Mouse (Mus musculus) kidney, embryonic 14.5 days (tissue): Measurements from ENCODE around the gene Bean1. TPM values are rescaled to one million over a fixed set of nuclear protein-coding genes. Genes with fewer than 3 reads are reported as not detected.
A peak's percentile ranks its signal among the peaks of the same experiment; 100 is the strongest.

Experiments used
- ATAC-seq: fragments of 200-750 bp; cut with Nextera tagmentation; 2 replicates; pipeline ENCODE4 v1.8.0; 2017; ENCODE audit warnings: moderate number of reproducible peaks, mild to moderate bottlenecking, moderate TSS enrichment, moderate library complexity; ENCODE audit not compliant: low FRiP score, low TSS enrichment
- H3K27ac ChIP-seq: fragments of 300-500 bp; sonication (generic); 2 replicates; pipeline ENCODE4 v1.5.1; 2014; ENCODE audit warnings: low read depth, mild to moderate bottlenecking, low read length, moderate library complexity, mixed read lengths
- H3K27me3 ChIP-seq: fragments of 300-500 bp; sonication (generic); 2 replicates; pipeline ENCODE4 v1.6.1; 2014; ENCODE audit warnings: mild to moderate bottlenecking, low read length; ENCODE audit not compliant: control insufficient read depth, insufficient read depth
- H3K36me3 ChIP-seq: fragments of 300-500 bp; sonication (generic); 2 replicates; pipeline ENCODE4 v1.6.1; 2014; ENCODE audit warnings: low read length, mixed read lengths; ENCODE audit not compliant: control insufficient read depth, insufficient read depth
- H3K4me1 ChIP-seq: fragments of 300-500 bp; sonication (generic); 2 replicates; pipeline ENCODE4 v1.6.1; 2014; ENCODE audit warnings: low read length, mixed read lengths; ENCODE audit not compliant: control insufficient read depth, insufficient read depth
- H3K4me2 ChIP-seq: fragments of 300-500 bp; sonication (generic); replicated peaks from 2 replicates; pipeline ENCODE4 v1.6.1; 2014; ENCODE audit warnings: low read depth, mild to moderate bottlenecking, low read length
- H3K4me3 ChIP-seq: fragments of 300-500 bp; sonication (generic); 2 replicates; pipeline ENCODE4 v1.5.1; 2014; ENCODE audit warnings: mild to moderate bottlenecking, low read length
- H3K9ac ChIP-seq: fragments of 300-500 bp; sonication (generic); 2 replicates; pipeline ENCODE4 v1.6.1; 2014; ENCODE audit warnings: low read depth, mild to moderate bottlenecking, low read length, moderate library complexity
- H3K9me3 ChIP-seq: fragments of 300-500 bp; sonication (generic); 2 replicates; pipeline ENCODE4 v1.6.1; 2016; ENCODE audit warnings: low read length; ENCODE audit not compliant: control insufficient read depth
- WGBS: fragments of 180-500 bp; shearing (Covaris S2); extraction: QIAGEN DNeasy Blood & Tissue Kit; methylation state at CpG from one replicate; pipeline ENCODE4 v1.1.7; 2014; 5-methylcytosine and 5-hydroxymethylcytosine counted together
- polyA plus RNA-seq: library from polyadenylated mRNA; unstranded; fragments of >200 nt; fragmentation: Nextera tagmentation; extraction: Ambion mirVana; gene quantifications from 2 replicates; pipeline ENCODE4 v1.2.1, GENCODE M21; 2014

Gene Bean1
- polyA plus RNA-seq, 1 experiment from 2014 or later: 3.3 TPM

DNA sequence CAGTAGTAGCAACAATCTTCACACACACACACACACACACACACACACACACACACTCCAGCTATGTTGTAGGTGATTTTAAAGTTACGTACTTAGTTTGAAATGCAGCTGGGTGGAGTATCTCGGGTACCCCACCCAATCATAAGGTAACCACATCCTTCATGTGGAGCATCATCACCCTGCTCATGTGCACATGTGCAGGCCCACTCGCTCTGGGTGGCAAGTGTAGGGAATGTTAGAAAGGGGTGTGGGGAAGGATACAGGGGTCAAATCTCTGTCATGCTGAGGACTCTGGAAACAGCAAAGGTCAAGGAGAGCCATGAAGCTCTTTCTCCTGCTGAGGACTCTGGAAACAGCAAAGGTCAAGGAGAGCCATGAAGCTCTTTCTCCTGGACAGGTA lies 34.0 kb upstream of the Bean1 start:
- Histone ChIP-seq H3K9me3 (no peaks in the 10 kb centered on the region), H3K36me3 (no peaks in the 10 kb centered on the region), H3K4me1 (no peaks in the 10 kb centered on the region), H3K4me3 (no peak overlapping the region), H3K27ac (no peak overlapping the region), H3K27me3 (no peaks in the 10 kb centered on the region), H3K4me2 (no peak overlapping the region), H3K9ac (no peak overlapping the region)
- ATAC-seq: no peak
- WGBS: 90% methylated on average over 3 of the region's 3 CpGs

DNA sequence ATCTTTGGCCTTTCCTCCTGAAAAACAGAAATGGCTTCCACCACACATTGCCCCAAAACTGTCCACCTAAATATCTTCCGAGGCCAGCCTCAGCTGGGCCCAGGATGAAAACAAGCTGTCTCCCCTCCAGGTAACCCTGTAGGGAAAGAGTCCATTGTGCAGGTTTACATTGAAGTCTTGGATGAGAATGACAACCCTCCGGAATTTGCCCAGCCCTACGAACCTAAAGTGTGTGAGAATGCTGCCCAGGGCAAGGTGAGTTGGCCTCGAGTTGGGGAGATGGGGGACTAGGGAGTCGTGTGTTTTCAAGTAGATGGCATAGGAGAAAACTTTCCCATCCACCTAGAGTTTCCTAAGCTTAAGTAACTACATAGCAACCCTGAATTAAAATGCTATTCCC lies 32.6 kb upstream of the Bean1 start:
- no peak overlapping the region for H3K9ac ChIP-seq
- H3K4me1 ChIP-seq: no peaks in the 10 kb centered on the region
- no peaks in the 10 kb centered on the region for H3K27me3 ChIP-seq
- H3K4me2 ChIP-seq: no peak overlapping the region
- no peaks in the 10 kb centered on the region for H3K36me3 ChIP-seq
- H3K4me3 ChIP-seq: no peak overlapping the region
- H3K27ac ChIP-seq: no peak overlapping the region
- no peak for ATAC-seq
- WGBS: 85% methylated on average over 5 of the region's 5 CpGs
- no peaks in the 10 kb centered on the region for H3K9me3 ChIP-seq

DNA sequence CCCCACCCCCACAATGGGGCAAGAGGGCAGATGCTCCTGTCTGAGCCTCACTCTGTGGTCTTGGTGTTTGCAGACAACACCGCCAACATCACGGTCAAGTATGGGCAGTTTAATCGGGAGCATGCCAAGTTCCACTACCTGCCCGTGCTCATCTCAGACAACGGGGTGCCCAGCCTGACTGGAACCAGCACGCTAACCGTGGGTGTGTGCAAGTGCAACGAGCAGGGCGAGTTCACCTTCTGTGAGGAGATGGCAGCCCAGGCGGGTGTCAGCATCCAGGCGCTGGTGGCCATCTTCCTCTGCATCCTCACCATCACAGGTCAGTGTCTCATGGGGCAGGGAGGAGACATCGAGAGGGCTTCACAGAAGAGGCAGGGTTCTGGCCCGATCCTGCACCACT lies 29.6 kb upstream of the Bean1 start:
- no peak for ATAC-seq
- no peak overlapping the region for H3K4me2 ChIP-seq
- no peaks in the 10 kb centered on the region for H3K4me1 ChIP-seq
- no peak overlapping the region for H3K27ac ChIP-seq
- no peaks in the 10 kb centered on the region for H3K27me3 ChIP-seq
- no peak overlapping the region for H3K9ac ChIP-seq
- WGBS: 84% methylated on average over 13 of the region's 13 CpGs
- no peaks in the 10 kb centered on the region for H3K9me3 ChIP-seq
- no peaks in the 10 kb centered on the region for H3K36me3 ChIP-seq
- no peak overlapping the region for H3K4me3 ChIP-seq

DNA sequence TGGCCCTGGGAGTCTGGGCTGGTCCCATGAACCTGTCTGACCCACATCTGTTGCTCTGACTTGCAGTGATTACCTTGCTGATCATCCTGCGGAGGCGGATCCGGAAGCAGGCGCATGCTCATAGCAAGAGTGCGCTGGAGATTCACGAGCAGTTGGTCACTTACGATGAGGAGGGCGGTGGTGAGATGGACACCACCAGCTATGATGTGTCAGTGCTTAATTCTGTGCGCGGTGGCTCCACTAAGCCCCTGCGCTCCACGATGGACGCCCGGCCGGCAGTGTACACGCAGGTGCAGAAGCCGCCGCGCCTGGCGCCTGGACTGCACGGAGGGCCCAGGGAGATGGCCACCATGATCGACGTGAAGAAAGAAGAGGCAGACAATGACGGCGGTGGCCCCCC lies 27.8 kb upstream of the Bean1 start:
- WGBS: 92% methylated on average over 25 of the region's 25 CpGs
- no peak overlapping the region for H3K4me3 ChIP-seq
- H3K4me1 ChIP-seq: no peaks in the 10 kb centered on the region
- H3K36me3 ChIP-seq: no peaks in the 10 kb centered on the region
- H3K9me3 ChIP-seq: no peaks in the 10 kb centered on the region
- no peak overlapping the region for H3K4me2 ChIP-seq
- H3K9ac ChIP-seq: no peak overlapping the region
- no peaks in the 10 kb centered on the region for H3K27me3 ChIP-seq
- ATAC-seq: no peak
- no peak overlapping the region for H3K27ac ChIP-seq

DNA sequence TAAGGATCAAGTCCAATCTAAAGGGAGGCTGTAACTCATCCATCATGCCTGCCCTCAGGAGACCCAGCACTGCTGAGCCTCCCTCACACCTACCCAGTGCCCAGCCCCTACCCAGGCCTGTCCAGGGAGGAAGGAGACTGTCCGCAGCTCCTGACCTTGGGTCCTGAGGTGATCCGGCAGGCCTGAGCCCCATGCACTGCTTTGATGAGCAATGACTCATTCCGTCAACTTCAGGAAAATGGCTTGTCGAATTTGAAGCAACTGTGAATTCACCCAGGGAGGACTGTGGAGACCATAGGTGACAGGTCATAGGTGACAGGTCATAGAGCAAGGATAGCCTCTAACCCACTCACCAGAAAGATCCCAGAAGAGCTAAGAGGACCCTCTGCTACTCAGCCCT lies 26.9 kb upstream of the Bean1 start:
- Histone ChIP-seq H3K4me2 (no peak overlapping the region), H3K4me1 (no peaks in the 10 kb centered on the region), H3K9me3 (no peaks in the 10 kb centered on the region), H3K4me3 (no peak overlapping the region), H3K36me3 (no peaks in the 10 kb centered on the region), H3K9ac (no peak overlapping the region), H3K27ac (no peak overlapping the region), H3K27me3 (no peaks in the 10 kb centered on the region)
- ATAC-seq: no peak
- WGBS: 67% methylated on average over 4 of the region's 4 CpGs

DNA sequence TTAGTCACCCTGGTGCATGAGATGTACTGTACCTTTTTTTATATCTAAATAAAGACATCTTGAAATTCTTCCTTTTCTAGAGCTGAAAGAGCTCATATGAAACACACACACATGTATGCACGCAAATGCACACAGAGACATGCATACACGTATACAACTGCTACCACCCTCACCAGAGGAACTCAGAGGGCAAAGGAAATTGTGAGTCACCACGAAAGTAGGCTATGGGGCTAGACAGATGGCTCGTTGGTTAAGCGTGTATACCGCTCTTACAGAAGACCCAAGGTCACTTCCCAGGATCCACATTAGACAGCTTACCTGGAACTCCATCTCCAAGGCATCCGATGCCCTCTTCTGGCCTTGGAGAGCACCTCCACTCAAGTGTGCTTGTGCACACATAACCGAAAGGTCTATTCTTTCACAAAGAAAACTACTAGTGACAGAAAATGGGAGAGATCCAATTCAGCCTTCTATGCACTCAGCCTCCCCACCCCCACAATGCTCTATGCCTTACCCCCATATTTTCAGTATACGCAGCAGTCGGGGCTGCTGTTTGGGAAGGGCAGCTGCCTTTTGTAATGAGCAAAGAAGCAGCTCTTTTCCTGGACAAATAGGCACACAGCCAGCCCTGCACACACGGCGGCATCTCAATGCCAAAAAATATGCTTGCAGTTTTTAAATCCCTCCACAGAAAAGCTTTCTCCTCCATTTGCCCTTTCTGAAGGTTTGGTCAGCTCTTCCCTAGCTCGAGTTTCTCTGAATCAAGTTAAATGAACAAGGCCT lies 25.6 kb upstream of the Bean1 start:
- no peak overlapping the region for H3K4me3 ChIP-seq
- no peak for ATAC-seq
- no peak overlapping the region for H3K4me2 ChIP-seq
- H3K27ac ChIP-seq: no peak overlapping the region
- 80% methylated on average over 13 of the region's 13 CpGs for WGBS
- no peaks in the 10 kb centered on the region for H3K9me3 ChIP-seq
- no peaks in the 10 kb centered on the region for H3K27me3 ChIP-seq
- no peaks in the 10 kb centered on the region for H3K4me1 ChIP-seq
- H3K9ac ChIP-seq: no peak overlapping the region
- H3K36me3 ChIP-seq: no peaks in the 10 kb centered on the region

DNA sequence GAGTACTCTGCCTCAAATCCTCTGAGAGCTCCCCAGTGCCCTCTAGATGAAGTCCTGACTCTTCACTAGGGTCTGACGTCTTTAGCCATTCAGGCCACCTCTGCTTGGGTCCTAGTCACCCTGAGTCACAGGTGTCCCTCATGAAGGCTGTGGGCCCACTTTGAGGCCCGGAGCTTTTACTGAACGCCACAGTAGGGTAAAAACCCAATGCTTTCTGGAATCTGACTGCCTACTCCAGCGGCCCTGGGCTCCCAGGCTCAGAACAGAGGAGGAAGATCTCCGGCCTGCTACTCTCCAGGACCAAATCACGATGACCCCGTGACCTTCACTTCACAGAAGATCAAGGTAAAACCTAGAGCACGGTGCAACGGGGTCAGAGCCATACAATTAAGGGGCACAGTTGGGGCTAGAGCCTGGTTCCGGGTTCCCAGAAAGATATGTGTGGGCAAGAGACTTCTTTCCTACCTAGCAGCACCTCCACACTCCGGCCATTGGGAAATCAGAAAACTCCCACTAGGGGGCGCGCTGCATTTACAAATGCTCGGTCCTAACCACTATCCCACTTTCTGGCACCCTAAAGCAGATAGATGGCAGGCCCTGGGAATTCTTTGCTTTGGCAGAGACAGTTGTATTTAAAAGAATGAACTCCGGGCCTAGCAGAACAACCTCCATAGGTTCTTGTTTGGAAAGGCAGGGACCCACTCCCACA lies 24.1 kb upstream of the Bean1 start:
- no peaks in the 10 kb centered on the region for H3K36me3 ChIP-seq
- no peak overlapping the region for H3K4me2 ChIP-seq
- H3K27me3 ChIP-seq: no peaks in the 10 kb centered on the region
- no peak overlapping the region for H3K4me3 ChIP-seq
- H3K9ac ChIP-seq: no peak overlapping the region
- H3K9me3 ChIP-seq: no peaks in the 10 kb centered on the region
- WGBS: 33% methylated on average over 15 of the region's 15 CpGs
- peak; percentile 89 for ATAC-seq
- no peak overlapping the region for H3K27ac ChIP-seq
- no peaks in the 10 kb centered on the region for H3K4me1 ChIP-seq

DNA sequence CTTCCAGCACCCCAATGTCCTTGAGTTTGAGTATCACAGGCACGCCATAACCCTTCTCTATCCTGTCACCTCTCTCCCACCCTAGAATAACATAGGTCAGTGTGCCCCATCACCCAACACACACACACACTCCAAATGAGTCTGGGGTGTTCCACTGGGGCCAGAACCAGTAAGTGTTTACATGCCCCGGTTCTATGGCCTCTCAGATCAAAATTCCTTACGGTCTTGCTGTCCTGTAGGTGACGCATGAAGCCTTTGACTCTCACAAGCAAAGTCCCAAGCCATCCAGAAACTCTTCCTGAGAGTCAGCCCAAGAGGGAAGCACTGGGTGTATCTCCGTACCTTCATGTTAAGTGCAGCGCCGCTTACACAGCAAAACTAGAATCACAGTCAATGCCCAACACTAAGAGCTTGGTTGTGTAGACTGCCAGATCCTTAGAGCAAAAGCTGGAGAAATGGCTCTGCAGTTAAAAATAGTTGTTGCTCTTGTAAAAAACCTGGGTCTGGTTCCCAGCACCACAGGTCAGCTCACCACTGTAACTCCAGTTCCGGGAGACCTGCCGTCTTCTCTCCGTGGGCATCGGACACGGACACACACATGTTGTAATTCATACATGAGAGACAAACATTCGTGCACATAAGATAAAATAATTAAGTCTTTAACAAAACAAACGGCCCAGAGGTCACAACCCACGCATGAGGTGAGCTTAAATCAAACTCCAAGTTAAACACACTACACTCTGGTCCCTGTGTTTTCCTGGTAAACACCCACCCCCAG lies 23.3 kb upstream of the Bean1 start:
- WGBS: 84% methylated on average over 15 of the region's 15 CpGs
- Histone ChIP-seq H3K4me2 (no peak overlapping the region), H3K9me3 (no peaks in the 10 kb centered on the region), H3K4me3 (no peak overlapping the region), H3K27me3 (no peaks in the 10 kb centered on the region), H3K9ac (no peak overlapping the region), H3K36me3 (no peaks in the 10 kb centered on the region), H3K27ac (no peak overlapping the region), H3K4me1 (no peaks in the 10 kb centered on the region)
- 0 out of 2 replicates have a peak, but pooled peaks have one; percentile 14 for ATAC-seq

DNA sequence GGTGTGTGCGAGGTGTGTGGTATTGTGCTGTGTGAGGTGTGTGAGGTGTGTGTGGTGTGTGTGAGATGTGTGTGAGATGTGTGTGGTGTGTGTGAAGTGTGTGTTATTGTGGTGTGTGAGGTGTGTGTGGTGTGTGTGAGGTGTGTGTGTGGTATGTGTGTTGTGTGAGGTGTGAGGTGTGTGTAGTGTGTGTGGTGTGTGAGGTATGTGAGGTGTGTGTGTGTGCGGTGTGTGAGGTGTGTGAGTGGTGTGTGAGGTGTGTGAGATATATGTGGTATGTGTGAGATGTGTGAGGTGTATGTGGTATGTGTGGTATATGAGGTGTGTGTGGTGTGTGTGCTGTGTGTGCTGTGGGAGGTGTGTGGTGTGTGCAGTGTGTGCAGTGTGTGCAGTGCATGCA lies 22.3 kb upstream of the Bean1 start:
- no peak overlapping the region for H3K4me3 ChIP-seq
- no peak overlapping the region for H3K4me2 ChIP-seq
- no peaks in the 10 kb centered on the region for H3K9me3 ChIP-seq
- 97% methylated on average over 2 of the region's 2 CpGs for WGBS
- H3K27ac ChIP-seq: no peak overlapping the region
- H3K9ac ChIP-seq: no peak overlapping the region
- H3K27me3 ChIP-seq: no peaks in the 10 kb centered on the region
- ATAC-seq: 0 out of 2 replicates have a peak, but pooled peaks have one; percentile 29
- H3K4me1 ChIP-seq: no peaks in the 10 kb centered on the region
- no peaks in the 10 kb centered on the region for H3K36me3 ChIP-seq
